Mouse (Mus musculus): ENCODE measurements at regions not wholly inside any gene's neighbourhood (a gene's known extent, or its start where the extent isn't known, plus 50 kb on each side); places are given as distances from the start of the nearest gene placed in this dataset.

DNA sequence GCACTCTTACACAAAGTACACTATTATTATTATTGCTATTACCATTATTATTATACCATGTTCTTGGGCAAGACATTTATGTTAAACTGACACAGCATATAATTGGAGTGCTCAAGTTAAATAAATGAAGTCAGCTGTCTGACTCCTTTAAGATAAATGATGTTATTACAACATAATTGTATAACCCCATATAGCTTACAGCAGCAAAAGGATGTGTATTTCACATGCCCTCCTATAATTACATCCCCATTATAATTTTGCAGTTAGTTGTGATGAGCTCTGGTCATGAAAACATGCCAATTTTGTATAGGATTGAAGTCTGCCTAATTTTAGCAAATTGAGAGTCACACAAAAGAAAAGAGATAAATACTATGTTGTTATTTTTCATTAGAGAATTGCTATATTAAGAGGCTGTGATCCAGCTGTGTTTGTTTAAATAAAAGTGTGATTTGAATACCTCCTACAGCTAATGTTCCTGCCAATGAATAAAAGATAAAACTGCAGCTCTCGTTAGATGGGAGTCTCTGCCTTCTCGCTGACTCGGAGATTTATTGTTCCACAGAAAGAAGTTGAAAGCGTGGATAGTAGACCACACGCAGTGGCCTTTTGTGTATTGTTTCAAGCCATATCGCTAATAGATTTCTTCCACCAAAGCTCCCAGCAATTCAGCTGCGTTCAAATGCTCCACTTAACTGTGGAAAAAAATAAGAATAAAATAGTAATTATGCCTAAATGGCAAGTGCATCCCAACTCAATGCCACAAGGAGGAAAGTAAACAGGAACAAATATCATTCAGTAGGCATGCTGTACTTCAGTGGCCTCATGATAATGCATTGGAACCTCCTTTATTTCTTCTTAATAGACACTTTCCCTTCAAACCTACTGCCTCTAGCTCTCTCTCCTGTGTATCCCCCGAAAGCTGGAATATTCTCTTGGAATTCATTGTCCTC is 194.9 kb upstream of the Gm10192 start:
- CTCF ChIA-PET = interaction anchor here (0.9 kb wide), 1 partner anchor 15 kb away, joined by 3 read pairs; no protein-coding TSS in a partner anchor
- no peaks in the 10 kb centered on the region for H3K27me3 ChIP-seq
- POLR2A ChIA-PET = no interaction called here
- no peak for TF ChIP-seq CTCF (IDR thresholded peaks at IDR 0.05)
- in situ Hi-C loops (cut with MboI; ENCODE audit: low pct_unique_long_range_greater_than_20kb) = no loop called here
- no peak for DNase-seq (ENCODE audit: low read depth, low spot score)
- ATAC-seq = no peak

DNA sequence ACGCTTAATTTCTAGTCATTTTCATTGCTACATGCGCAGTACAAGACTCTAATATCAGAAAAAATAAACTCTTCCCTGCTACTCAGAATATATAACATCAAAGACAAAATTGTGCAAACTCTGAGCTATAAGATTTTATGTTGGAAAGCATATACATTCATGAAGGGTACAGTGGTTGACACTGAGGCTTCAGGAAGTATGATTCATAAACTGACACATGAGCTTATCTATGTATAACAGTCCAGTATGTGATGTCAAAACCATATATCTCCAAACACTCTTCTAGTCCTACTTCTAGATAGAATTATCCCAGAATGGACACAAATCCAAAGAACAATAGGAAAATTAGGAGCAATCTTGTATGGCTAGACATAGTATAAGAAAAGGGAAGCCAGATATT is 177.5 kb upstream of the Gm10192 start:
- ATAC-seq = no peak
- ChIA-PET POLR2A (no interaction called here), CTCF (no interaction called here)
- TF ChIP-seq CTCF (IDR thresholded peaks at IDR 0.05) = no peak
- H3K27me3 ChIP-seq = no peaks in the 10 kb centered on the region
- in situ Hi-C loops (cut with MboI; ENCODE audit: low pct_unique_long_range_greater_than_20kb) = no loop called here
- no peak for DNase-seq (ENCODE audit: low read depth, low spot score)

DNA sequence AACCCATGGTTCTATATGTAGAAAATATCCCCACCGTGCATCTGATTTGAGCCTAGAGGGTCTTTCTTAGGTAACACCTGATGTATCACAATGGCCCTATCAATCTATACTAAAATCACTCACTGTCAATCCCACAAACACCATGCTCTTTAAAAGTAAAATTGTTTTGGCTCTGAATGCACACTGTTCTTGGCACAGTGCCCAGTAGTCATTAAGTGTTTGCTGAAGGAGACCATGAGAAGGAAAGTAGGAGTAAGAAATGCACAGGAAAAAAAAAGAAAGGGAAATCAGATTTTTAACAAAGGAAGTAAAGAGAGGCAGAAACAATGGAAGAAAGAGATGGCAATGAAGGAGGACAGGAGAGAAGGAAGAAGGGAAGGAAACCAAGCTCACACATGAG is 175.0 kb upstream of the Gm10192 start:
- CTCF ChIA-PET = interaction anchor here (1.0 kb wide), 1 partner anchor 10 kb away, joined by 3 read pairs; no protein-coding TSS in a partner anchor
- no peak for ATAC-seq
- H3K27me3 ChIP-seq = no peaks in the 10 kb centered on the region
- POLR2A ChIA-PET = no interaction called here
- no peak for DNase-seq (ENCODE audit: low read depth, low spot score)
- in situ Hi-C loops (cut with MboI; ENCODE audit: low pct_unique_long_range_greater_than_20kb) = no loop called here
- TF ChIP-seq CTCF (IDR thresholded peaks at IDR 0.05) = no peak

DNA sequence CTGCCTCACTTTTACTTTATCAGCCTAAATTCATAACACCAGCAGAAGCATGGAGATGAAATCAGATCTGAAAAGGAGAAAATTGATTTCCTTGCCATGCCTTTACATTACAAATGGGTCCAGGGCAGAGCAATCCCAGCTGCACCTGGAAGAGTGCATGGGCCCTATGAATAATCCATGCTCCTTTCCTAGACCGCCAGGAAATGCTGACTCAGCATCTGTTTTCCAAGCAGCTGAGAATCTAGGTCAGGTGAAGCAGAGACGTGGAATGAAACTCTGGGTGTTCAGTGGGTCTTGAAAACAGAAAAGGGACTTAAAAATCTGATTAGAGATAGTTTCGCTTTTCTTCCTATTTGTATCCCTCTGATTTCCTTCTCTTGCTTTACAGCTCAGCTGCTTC is 163.8 kb upstream of the Gm10192 start:
- ChIA-PET POLR2A (no interaction called here), CTCF (interaction anchor here (1.3 to 1.5 kb wide), 2 partner anchors 15 to 19 kb away, joined by 3 read pairs; no protein-coding TSS in a partner anchor)
- TF ChIP-seq CTCF (IDR thresholded peaks at IDR 0.05) = no peak
- DNase-seq (ENCODE audit: low read depth, low spot score) (no peak), ATAC-seq (no peak)
- in situ Hi-C loops (cut with MboI; ENCODE audit: low pct_unique_long_range_greater_than_20kb) = no loop called here
- H3K27me3 ChIP-seq = no peaks in the 10 kb centered on the region

DNA sequence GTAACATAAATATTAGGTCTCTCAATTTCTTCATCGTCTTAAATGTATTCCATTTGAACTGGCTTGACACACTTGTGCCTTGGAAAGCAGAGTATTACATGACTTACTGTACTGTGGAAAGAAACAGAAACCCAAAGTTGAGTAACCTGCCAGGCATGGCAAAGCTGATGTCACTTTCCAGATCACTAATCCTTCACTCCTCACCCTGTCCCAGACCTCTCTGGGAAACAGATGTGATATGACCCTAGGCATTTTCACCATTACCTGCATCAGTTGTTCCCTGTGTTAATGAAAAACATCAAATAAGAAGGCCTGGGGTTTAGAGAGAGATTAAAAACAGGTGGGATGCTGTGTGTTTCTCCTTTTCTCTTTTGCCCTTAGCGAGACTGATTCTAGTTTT is 161.4 kb upstream of the Gm10192 start:
- POLR2A ChIA-PET = no interaction called here
- H3K27me3 ChIP-seq = no peaks in the 10 kb centered on the region
- DNase-seq (ENCODE audit: low read depth, low spot score) (peak; percentile 2), ATAC-seq (peak; percentile 39)
- in situ Hi-C loops (cut with MboI; ENCODE audit: low pct_unique_long_range_greater_than_20kb) = no loop called here
- TF ChIP-seq CTCF (IDR thresholded peaks at IDR 0.05) = no peak
- CTCF ChIA-PET = no interaction called here

DNA sequence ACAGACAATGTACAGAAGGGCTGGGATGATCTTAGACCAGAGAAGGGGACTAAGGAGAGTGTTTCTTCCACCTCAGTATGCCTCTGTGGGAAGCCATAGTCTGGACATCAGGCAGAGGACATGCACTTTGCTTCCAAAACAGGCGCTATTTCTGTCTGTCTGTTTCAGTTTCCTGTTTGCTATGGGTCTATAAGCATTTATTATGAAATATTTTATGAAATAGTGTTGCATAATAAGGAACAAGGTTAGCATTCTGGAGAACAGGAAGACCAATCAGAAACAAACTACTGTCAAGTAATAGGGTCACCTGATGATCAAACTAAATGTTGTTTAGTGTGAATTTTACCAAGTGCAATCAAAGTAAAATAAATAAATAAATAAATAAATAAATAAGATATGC is 160.4 kb upstream of the Gm10192 start:
- no peak for TF ChIP-seq CTCF (IDR thresholded peaks at IDR 0.05)
- in situ Hi-C loops (cut with MboI; ENCODE audit: low pct_unique_long_range_greater_than_20kb) = no loop called here
- H3K27me3 ChIP-seq = no peaks in the 10 kb centered on the region
- ChIA-PET CTCF (no interaction called here), POLR2A (no interaction called here)
- DNase-seq (ENCODE audit: low read depth, low spot score) (no peak), ATAC-seq (no peak)

Data from Patski (cell line).